Mouse (Mus musculus): ENCODE results near the gene Tnfrsf9.
"Not testable (repeated sequence)": the region's sequence is repeated elsewhere in the genome, so short reads cannot be mapped to it uniquely, and the experiment has no call there.

Gene Tnfrsf9

DNA sequence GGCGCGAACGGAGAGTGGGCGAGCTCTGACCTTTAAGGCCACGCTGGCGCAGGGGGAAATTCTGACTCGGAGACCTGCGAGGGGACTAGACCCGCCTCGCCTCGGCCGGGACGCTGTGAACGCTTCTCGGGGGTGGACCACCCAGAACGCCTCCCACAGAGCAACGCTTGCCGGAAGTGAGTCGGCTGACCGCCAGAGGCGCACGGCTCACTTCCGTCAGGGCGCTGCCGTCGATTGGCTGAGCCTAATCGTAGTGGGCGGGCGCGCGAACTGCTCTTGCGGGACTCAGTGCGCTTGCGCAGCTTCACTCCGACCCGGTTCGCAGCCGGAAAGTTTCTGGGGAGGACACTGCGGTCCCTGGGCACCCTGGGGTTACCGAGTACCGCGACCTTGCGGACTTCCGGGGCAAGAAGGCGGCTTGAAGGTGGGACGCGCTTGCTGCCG is at the start of gene Tnfrsf9, which contains the start of gene Park7:
Tnfrsf9 (plus strand) TSS at position 273 of the 444 bp plus-strand sequence.
Park7 (minus strand) TSS at position 148 of the 444 bp plus-strand sequence.
- peak; percentile 97 to 98 for DNase-seq

DNA sequence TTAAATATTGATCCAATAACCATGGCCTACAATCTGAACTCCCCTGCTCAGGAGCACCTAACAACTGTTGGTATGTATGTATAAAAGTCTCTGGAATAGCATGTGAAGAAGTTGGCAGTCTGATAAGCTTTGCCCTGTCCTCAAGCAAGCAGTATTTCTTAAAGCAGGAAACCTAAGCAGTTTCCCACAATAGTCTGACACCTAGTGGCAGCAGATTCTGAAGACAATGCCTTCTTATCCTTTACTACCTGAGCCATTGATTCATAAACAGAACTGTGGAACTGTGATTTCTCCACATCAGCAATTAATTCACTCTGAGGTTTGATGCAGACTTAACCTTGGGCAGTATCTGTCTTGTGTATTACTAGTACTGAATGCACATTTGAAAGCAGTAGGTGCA is 49.0 kb upstream of the Tnfrsf9 start:
- peak in 1 of 2 experiments; percentile 15 for DNase-seq

DNA sequence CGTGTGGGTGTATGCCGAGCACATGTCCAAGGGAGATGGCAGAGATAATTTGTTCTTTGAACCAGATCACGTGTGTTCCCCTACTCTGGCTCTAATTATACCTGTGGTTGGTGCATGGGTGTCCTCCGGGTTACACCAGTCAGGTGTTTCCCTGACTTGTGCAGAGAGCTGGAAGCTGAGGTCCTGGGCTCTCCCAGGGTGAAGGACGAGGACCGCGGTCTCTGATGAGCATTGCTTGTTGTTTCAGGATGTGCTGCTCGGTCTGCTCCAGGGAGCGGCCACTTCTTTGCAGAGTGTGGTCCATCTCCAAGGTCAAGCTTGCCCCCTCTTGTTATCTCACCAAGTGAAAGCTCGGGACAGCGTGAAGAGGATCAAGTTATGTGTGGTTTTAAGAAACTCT is 48.3 kb upstream of the Tnfrsf9 start:
- DNase-seq = no peak

DNA sequence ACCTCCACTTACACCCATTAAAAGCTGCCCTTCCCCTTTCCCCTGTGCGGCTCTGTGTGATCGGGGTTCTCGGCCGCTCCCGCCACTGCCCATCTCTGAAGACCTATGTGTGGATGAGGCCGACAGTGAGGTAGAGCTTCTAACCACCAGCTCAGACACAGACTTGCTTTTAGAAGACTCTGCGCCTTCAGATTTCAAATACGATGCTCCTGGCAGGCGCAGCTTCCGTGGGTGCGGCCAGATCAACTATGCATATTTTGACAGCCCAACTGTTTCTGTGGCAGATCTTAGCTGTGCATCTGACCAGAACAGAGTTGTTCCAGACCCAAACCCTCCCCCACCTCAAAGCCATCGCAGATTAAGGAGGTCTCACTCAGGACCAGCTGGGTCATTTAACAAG is 47.9 kb upstream of the Tnfrsf9 start:
- no peak for DNase-seq

DNA sequence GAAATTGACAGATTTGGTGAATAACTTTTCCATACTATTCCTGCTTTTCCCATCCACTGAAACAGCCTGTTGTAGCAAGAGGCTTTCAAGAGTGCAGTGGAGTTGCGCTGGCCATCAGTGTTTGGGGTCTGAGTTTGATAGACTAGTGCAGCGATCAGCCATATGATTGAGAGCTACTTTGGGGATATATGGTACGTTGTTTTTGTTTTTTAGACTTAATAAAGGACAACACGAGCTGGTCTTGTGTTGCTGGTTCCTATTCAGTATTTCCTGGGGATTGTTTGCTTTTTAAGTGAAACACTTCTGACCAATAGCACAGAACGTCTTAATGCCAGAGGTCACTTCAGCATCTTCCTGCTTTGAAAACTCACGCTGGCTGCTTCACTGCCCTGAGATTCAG is 46.2 kb upstream of the Tnfrsf9 start:
- DNase-seq = no peak

DNA sequence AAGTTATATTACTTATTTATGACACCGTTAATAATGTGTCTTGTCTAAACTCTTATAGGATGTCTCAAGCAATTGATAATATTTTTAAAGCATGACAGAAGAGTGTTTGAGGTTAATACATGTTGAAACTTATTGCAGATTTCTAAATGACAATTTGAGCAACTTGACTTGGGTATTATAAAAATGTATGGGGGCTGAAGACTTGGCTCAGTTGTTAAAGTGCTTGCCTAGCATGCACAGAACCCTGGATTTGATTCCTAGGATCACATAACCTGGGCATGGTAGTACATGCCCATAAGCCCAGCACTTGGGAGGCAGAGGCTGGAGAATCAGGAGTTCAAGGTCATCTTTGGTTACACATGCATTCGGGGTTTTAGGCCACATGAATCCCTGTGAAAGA is 45.5 kb upstream of the Tnfrsf9 start:
- no peak for DNase-seq

DNA sequence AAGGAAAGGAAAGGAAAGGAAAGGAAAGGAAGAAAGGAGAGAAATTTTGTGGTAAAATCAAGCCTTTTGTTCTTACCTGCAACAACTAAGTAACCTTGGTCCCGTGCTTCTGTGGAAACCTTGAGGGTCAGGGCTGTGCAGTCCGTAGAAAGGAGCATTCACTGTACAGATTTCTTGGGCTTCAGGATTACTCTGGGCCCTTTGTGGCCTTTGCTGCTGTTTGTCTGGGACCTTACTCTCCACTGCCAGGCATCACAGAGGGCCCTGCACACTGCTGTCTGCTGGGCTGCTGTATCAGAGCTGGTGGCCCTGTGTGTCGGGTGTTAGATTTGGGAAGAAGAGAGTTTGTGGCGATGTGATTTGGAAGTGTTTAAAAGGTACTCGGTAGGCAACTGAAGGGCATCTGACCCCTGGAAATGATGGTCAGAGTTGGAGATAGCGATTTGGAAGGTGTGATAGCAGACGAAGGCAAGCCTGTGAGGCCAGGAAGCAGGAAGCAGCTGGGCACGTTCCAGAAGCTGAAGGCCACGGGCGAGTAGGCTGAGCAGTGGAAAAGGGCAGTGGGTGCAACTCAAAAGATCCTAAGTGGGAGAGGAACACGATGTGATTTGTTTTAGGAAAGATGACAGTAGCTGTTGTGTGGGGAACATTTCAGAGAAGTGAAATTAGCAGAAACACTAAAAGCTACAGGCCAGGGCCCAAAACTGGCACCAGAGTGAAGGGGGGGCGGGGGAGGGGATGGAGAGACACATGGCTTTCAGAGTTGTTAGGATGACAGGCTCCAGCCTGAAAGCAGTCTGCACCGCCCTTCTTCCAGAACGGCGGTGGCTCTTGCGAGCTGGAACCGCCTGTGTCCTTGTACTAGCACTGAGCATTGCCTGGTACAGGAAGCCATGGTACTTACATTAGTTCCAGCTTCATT is 44.8 kb upstream of the Tnfrsf9 start:
- DNase-seq = no peak

DNA sequence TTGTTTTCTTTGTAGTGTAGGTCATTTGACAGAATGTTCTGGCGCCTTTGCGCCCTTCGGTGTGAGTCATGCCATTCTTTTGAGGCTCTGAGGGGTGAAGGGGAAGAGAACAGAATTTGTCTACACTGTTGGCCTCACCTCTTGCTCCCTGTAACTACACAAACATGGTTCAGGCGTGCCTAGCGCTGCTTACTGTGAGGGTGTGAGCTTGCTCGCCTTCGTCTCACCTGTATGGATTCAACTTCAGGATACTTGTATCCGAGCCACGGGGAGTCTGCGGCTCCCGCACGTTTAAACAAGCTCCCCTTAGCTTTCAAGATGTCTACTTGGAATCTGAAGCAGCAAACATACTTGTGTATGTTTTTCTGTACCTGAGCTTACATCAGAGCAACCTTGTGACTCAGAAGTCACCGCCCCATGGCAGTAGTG is 43.4 kb upstream of the Tnfrsf9 start:
- no peak for DNase-seq

DNA sequence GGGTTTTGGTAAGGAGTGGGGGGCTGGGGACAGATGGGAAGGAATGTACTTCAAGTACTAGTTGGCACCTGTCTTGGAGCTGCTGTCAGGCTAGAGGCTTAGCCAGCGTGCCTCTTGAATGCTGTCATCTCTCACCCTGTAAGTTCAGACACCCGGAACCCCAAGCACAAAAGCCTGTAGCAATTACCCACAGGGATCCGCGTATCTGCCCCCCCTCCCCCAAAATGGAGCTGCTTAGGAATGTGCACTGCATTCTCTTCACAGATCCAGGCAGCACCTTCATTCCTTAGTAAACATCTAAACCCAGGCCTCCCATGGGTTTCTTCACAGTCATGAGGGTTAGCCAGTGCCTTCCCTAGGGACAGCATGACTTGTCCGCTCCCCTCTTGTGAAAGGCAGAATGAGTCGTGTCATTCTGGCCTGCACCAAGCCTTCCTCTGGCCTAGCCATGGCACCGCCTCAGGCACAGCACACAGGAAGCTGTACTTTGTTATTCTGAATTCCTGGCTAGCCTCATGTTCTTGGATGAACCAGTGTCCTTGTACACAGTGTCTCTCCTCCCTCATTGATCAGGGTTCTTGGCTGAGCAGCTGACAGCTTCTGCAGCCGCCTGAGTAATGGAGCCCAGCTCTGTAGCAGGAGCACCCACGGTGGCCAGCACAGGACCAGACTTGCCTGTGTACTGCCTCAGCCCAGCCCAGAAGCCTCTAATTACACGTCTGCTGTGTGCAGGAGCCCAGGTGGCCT is 42.8 kb upstream of the Tnfrsf9 start:
- peak in 1 of 2 experiments; percentile 8 for DNase-seq

DNA sequence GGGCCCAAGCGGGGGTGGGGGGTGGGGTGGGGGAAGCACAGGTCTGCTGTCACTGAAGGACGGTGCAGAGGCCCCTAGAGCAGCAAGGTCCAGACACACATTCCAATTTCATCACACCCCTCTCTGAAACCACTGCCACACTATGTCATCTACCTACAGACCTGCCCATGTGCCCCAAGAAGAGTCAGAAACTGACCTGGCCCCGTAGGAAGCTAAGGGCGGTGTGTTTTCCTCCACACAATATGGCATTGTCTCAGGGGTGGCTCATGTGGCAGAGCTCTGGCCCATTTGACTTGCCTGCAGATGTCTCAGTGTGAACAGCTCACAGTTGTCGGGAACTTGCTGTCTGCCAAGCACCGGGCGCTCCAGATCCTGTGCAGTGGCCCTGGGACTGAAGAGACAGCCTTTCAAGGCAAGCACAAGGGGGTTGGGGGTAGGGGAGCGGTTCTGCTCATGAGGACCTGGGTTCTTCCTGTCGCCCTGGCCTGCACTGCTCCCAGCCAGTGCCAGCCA is 42.2 kb upstream of the Tnfrsf9 start:
- DNase-seq = peak in 1 of 2 experiments; percentile 20

DNA sequence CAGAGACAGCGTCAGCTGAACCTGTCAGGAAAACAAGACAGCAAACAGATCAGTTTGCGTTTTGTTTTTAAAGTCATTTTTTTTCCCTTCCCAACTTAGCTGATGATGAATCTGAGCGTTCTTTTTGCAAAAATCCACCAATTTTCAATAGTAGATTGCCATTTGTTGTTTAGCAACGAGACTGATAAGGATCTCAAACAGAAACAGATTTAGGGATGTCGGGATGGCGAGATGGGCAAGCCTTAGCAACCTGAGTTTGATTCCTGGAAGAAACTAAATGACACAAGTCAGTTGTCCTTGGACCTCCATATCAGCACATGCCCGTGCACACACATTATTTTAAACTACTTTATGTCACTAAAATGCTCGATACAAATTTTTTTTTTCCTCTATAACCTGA is 41.7 kb upstream of the Tnfrsf9 start:
- DNase-seq = no peak

DNA sequence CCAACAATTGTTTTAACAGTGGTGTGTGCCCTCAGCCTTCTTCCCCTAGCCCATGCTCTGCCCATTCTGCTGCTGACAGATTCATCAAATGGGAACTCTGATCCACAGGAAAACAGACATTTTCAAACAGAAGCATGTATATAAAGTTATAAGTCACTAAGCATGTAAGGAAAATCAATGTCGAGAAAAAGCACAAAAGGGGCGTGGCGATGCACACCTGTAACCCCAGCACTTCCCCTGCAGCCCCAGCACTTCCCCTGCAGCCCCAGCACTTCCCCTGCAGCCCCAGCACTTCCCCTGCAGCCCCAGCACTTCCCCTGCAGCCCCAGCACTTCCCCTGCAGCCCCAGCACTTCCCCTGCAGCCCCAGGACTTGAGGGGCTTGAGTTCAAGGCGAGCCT is 39.9 kb upstream of the Tnfrsf9 start:
- DNase-seq = not testable (repeated sequence)

DNA sequence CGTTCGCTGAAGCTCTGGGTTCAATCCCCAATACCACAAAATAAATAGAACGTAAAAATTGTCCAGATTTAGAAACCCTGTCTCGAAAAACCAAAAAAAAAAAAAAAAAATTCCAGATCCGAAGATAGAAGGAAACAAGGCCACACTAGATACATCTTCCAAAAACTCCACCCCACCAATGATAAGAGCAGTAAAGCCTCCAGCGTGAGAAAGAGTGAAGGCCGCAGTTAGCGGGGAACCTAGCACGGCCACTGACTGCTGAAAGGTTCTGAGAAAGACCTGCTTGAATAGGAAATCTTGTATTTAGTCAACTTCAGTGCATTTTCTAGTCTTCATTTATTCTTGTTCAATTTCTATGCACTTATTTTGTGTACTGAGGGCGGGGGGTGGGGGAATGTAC is 39.0 kb upstream of the Tnfrsf9 start:
- no peak for DNase-seq

DNA sequence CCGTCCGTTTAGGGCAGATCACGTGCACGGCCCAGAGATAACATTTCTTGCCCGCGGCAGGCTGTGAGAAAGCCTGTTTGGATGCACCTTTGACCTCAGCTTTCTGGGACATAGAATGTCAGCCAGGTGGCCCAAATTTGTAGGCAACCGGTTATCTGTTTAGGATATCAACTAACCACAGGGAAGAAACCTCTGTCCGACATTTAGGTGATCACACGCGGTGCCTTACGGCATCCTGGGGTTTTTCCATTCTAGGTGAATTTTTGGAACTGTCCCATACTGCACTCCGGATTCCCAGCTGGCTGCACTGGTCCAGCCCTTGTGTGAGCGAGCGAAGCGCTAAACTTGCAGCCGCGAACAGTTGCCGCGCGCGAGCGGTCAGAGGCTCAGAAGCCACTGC is 34.7 kb upstream of the Tnfrsf9 start:
- no peak for DNase-seq

DNA sequence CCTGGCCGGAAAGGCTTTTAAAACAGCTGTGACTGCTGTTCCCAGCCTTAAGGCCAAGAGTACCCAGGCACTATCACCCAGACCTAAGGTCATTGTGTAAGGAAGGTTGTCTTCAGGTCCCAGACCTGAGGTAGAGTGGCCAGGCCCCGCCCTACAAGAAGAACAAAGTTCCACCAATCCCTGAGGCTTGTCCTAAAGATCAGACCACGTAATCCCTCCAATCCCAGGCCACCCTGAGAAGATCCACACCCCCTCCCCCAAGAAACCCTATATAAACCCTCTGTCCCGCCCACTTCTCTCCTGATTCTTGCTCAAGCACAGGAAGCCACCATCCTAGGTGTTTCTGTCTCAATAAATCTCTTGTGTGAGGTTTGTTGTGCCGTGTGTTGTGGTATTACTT is 34.0 kb upstream of the Tnfrsf9 start:
- DNase-seq = no peak

DNA sequence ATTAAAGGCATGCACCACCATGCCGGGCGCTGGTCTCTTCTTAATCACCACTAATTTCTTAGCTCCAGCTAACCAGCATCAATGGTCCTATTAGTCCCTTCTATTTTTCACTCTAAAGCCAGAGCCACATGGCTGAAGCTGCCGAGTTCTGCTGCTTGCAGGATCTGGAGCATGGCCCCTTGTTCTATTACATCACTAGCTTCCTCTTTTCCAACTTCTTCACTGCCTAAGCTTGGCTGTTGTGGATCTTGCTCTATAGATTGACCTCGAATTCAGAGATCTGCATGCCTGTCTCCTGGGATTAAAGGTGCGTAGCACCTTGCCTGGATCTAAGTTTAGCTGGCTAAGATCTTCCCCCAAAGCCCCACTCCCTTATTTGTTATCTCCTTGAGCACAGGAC is 31.7 kb upstream of the Tnfrsf9 start:
- DNase-seq = no peak

DNA sequence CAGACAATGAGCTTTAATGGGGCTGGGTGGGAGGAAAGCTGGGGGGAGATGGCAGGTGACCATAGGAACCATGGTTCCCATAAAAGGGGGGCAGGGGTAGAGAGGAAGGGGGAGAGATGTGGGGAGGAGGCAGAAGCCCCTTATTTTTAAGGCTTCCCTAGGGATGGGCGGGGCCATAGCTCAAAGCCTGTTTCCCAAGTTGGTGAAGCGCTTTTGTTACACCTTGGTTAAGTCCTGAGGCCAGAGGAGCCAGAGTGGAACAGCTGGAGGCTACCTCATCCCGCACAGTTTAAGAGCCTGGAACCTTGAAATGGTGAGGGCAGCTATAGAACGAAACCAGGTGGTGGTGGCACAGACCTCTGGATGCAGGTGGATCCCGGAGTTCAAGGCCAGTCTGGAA is 26.5 kb upstream of the Tnfrsf9 start:
- DNase-seq = no peak

DNA sequence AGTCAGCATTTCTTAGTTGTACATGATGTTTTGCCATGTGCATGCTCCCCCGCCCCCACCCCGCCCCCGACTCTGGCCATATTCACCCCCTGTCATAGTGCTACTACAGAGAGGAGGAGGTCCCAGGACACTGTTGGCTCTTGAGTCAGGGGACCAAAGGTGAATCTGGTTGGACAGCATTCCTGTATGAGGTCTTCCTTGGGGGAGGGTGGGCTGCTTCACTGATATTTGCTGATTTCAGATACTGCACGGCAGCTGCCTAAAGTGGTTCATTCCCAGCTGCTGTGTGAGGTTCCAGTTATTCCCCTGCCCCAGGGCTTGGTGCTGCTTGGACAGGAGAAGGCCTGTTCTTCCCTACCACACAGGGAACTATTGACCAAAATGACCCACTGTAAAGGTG is 25.9 kb upstream of the Tnfrsf9 start:
- no peak for DNase-seq

DNA sequence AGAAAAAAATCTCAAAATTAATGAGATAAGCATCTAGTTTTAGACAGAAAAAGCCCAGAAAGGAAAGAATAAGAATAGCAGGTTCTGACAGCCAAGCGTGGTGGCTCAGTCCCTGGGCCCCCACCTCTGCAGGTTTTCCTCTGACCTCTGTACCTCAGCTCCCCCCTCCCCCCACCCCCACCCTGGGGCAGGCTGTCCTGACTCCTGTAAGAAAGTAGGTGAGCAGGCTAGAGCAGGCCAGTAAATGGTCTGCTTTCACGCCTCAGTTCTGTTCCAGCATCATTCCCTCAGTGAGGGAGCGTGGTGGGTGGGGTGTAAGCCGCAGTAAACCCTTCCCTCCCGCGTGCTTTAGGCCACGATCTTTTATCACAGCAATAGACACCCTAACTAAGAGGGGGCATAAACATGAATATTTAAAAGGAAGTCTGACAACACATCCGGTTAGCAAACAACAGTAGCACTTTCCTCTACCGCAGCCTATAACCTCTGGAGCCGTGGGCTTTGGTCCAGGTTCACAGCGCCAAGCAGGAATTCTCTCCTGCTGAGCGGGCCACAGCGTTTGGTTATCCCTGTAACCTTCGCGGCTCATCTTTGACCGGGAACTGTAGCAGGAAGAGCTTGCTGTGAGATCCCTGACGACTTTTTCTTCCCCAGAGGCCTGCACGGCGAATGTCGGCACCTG is 24.9 kb upstream of the Tnfrsf9 start:
- DNase-seq = no peak

DNA sequence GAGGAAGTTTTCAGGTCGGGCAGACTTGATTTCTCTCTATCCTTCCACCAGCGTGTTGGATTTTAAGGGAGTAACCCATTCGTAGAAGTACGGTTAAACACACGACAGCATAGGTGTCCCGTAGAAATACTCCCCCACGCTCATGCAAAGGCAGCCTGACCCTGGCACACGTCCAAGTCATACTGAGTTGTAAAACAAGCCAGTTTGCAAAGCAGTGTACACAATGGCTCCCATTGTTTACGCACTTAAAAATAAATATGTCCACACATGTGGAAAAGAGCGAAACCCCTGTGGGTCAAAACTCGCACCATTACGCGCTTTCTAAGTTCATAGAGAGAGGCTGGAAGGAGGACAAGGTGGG is 24.4 kb upstream of the Tnfrsf9 start:
- DNase-seq = no peak

DNA sequence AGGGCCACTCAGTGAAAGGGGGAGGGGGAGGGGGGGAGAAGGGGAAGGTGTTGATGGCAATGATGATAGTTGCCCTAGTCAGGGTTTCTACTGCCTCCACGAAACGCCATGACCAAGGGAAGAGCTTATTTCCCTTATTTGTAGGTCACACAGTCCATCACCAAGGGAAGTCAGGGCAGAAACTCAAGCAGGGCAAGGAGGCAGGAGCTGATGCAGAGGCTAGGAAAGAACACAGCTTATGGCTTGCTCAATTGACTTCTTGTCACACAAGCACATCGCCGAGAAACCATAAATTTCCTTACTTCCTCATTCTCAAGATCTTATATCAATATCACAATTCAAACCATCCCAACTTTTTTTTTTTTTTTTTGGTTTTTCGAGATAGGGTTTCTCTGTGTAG is 23.1 kb upstream of the Tnfrsf9 start:
- no peak for DNase-seq

DNA sequence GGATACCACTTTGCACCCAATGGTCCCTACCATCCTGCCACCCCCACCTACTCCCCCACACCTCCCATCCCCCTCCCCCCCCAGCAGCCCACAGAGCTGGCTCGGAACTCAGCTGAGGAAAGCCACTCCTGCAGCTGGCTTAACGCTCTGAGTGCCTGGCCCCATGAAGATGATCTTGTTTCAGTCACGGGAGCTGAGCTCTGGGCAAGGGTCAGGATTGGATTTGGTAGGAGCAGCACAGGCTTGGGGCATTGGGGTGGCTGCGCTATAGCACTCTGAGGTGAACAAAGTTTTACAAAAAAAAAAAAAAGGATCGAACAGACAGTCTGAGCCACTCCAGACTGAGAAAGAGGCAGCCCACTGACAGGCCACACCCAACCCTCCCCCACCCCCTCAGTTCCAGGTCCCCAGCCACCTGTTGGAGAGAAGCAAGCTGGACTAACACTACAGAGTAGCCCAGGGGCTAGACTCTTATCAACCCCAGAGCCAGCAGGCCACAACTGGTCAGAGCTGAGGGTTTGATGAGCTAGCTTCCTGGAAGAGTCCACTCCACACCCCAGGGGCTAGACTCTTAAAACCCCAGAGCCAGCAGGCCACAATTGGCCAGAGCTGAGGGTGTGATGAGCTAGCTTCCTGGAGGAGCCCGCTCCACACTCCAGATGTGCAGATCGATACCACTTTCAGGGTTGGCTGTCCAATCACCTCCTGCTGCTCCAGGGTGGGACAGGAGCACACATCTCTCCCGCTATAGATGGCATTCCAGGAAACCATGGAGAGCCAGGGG is 19.5 kb upstream of the Tnfrsf9 start:
- no peak for DNase-seq

Measured in cerebellum, postnatal 36 days (tissue).